Mouse (Mus musculus) liver, embryonic 11.5 days (tissue): ENCODE results near the gene Necab3. TPM values are rescaled to one million over a fixed set of nuclear protein-coding genes. Genes with fewer than 3 reads are reported as not detected.

ENCODE experiments used
- ATAC-seq: fragments of 200-750 bp; cut with Nextera tagmentation; replicated peaks from 2 replicates; pipeline ENCODE4 v1.8.0; 2017; ENCODE audit warnings: moderate number of reproducible peaks, mild to moderate bottlenecking, moderate TSS enrichment, moderate library complexity; ENCODE audit not compliant: low FRiP score
- DNase-seq: peaks from one replicate; pipeline ENCODE4 v3.0.0-alpha.2; 2017; ENCODE audit warnings: low spot score
- H3K27ac ChIP-seq: fragments of 300-500 bp; sonication (generic); 2 replicates; pipeline ENCODE4 v1.5.1; 2014; ENCODE audit warnings: mild to moderate bottlenecking, low read depth, low read length, control low read depth
- H3K27me3 ChIP-seq: fragments of 300-500 bp; sonication (generic); replicated peaks from 2 replicates; pipeline ENCODE4 v1.6.1; 2014; ENCODE audit warnings: low read length, mixed read lengths; ENCODE audit not compliant: control insufficient read depth, insufficient read depth
- H3K36me3 ChIP-seq: fragments of 300-500 bp; sonication (generic); 2 replicates; pipeline ENCODE4 v1.6.1; 2014; ENCODE audit warnings: mild to moderate bottlenecking, low read length, moderate library complexity, mixed read lengths; ENCODE audit not compliant: control insufficient read depth, insufficient read depth
- H3K4me1 ChIP-seq: fragments of 300-500 bp; sonication (generic); replicated peaks from 2 replicates; pipeline ENCODE4 v1.6.1; 2014; ENCODE audit warnings: low read length, mixed read lengths; ENCODE audit not compliant: control insufficient read depth, insufficient read depth
- H3K4me2 ChIP-seq: fragments of 300-500 bp; sonication (generic); 2 replicates; pipeline ENCODE4 v1.6.1; 2014; ENCODE audit warnings: mild to moderate bottlenecking, control low read depth, moderate library complexity
- H3K4me3 ChIP-seq: fragments of 300-500 bp; sonication (generic); 2 replicates; pipeline ENCODE4 v1.5.1; 2014; ENCODE audit warnings: low read depth, low read length, control low read depth
- H3K9ac ChIP-seq: fragments of 300-500 bp; sonication (generic); 2 replicates; pipeline ENCODE4 v1.6.1; 2014; ENCODE audit warnings: low read depth, low read length, control low read depth
- H3K9me3 ChIP-seq: fragments of 300-500 bp; sonication (generic); 2 replicates; pipeline ENCODE4 v1.6.1; 2016; ENCODE audit warnings: low read length, inconsistent platforms, mixed read lengths; ENCODE audit not compliant: control insufficient read depth
- WGBS: fragments of 180-500 bp; shearing (Covaris S2); extraction: QIAGEN DNeasy Blood & Tissue Kit; methylation state at CpG from one replicate; pipeline ENCODE4 v1.1.7; 2014; 5-methylcytosine and 5-hydroxymethylcytosine counted together
- polyA plus RNA-seq: library from polyadenylated mRNA; unstranded; fragments of >200 nt; fragmentation: Nextera tagmentation; extraction: Ambion mirVana; gene quantifications from 2 replicates; pipeline ENCODE4 v1.2.1, GENCODE M21; 2014

Necab3 gene
- polyA plus RNA-seq, 1 experiment from 2014 or later: 1.9 TPM

- no peak for DNase-seq
- H3K4me1 ChIP-seq: peaks cover 9% of the 10 kb centered on the region; the same call in 1 of the 2 replicates
- no peak overlapping the region for H3K27ac ChIP-seq
- no peaks in the 10 kb centered on the region; the same call in 1 of the 2 replicates for H3K36me3 ChIP-seq
- no peak overlapping the region for H3K4me3 ChIP-seq
- H3K9me3 ChIP-seq: no peaks in the 10 kb centered on the region
- no peak for ATAC-seq
- WGBS: 92% methylated on average over 3 of the region's 3 CpGs
- no peaks in the 10 kb centered on the region for H3K27me3 ChIP-seq
- H3K4me2 ChIP-seq: no peak overlapping the region
- H3K9ac ChIP-seq: no peak overlapping the region
Observed at GRCm38 (mm10) chr2:154500758-154501157, 57.9 kb downstream of the Necab3 start.

GRCm38 (mm10) chr2:154499717-154500247 lies 58.9 kb downstream of the Necab3 start:
- Histone ChIP-seq H3K9me3 (no peaks in the 10 kb centered on the region), H3K27me3 (no peaks in the 10 kb centered on the region), H3K4me3 (no peak overlapping the region), H3K4me2 (no peak overlapping the region), H3K27ac (no peak overlapping the region), H3K36me3 (no peaks in the 10 kb centered on the region; the same call in 1 of the 2 replicates), H3K4me1 (peaks cover 9% of the 10 kb centered on the region; the same call in 1 of the 2 replicates), H3K9ac (no peak overlapping the region)
- DNase-seq (no peak), ATAC-seq (no peak; the same call in 1 of the 2 replicates)
- WGBS: 72% methylated on average over 2 of the region's 2 CpGs

GRCm38 (mm10) chr2:154498571-154498970 lies 60.1 kb downstream of the Necab3 start:
- no peaks in the 10 kb centered on the region for H3K27me3 ChIP-seq
- ATAC-seq: no peak
- no peak overlapping the region for H3K4me2 ChIP-seq
- WGBS: 59% methylated on average over 5 of the region's 5 CpGs
- no peak overlapping the region for H3K9ac ChIP-seq
- no peaks in the 10 kb centered on the region; the same call in 1 of the 2 replicates for H3K36me3 ChIP-seq
- no peak for DNase-seq
- H3K27ac ChIP-seq: no peak overlapping the region
- H3K4me1 ChIP-seq: peaks cover 9% of the 10 kb centered on the region; the same call in 1 of the 2 replicates
- no peak overlapping the region for H3K4me3 ChIP-seq
- H3K9me3 ChIP-seq: no peaks in the 10 kb centered on the region

- no peaks in the 10 kb centered on the region for H3K27me3 ChIP-seq
Observed at GRCm38 (mm10) chr2:154495021-154495420, 63.7 kb downstream of the Necab3 start.

More at GRCm38 (mm10) chr2:154495021-154495420, 63.7 kb downstream of the Necab3 start:
- Histone ChIP-seq H3K4me1 (peaks cover 9% of the 10 kb centered on the region; the same call in 1 of the 2 replicates), H3K4me3 (no peak overlapping the region), H3K36me3 (no peaks in the 10 kb centered on the region), H3K9ac (no peak overlapping the region), H3K4me2 (no peak overlapping the region), H3K9me3 (no peaks in the 10 kb centered on the region), H3K27ac (no peak overlapping the region)
- 87% methylated on average over 4 of the region's 4 CpGs for WGBS
- DNase-seq (no peak), ATAC-seq (no peak)

Other genes starting within 250 kb of the Necab3 start
- gene Cdk5rap1, start 185.9 kb downstream of the Necab3 start, polyA plus RNA-seq: 23.5 and 23.7 TPM in 2 replicates
- gene Snta1, start 150.8 kb downstream of the Necab3 start, polyA plus RNA-seq: 1.5 and 2.4 TPM in 2 replicates
- gene Cbfa2t2, start 122.4 kb downstream of the Necab3 start, polyA plus RNA-seq: 23.5 and 23.6 TPM in 2 replicates
- 1.0 and 1.8 TPM in 2 replicates for gene 1700003F12Rik, start 11.8 kb downstream of the Necab3 start, polyA plus RNA-seq
- 0.25 TPM in 1 of 2 replicates, not detected in the other for gene Actl10, start 7.1 kb downstream of the Necab3 start, polyA plus RNA-seq
- 12.6 and 14.0 TPM in 2 replicates for gene E2f1, start 11.0 kb upstream of the Necab3 start, polyA plus RNA-seq
- gene Pxmp4, start 44.8 kb upstream of the Necab3 start, polyA plus RNA-seq: 25.2 and 25.6 TPM in 2 replicates
- gene Zfp341, start 54.4 kb upstream of the Necab3 start, polyA plus RNA-seq: 1.3 and 1.5 TPM in 2 replicates
- not detected in 2 replicates for gene 4930519P11Rik, start 54.5 kb upstream of the Necab3 start, polyA plus RNA-seq
- 9.3 and 10.9 TPM in 2 replicates for gene Chmp4b, start 92.8 kb upstream of the Necab3 start, polyA plus RNA-seq
- gene Gm14214, start 211.1 kb upstream of the Necab3 start, polyA plus RNA-seq: not detected in 2 replicates
- 59.5 and 66.2 TPM in 2 replicates for gene Raly, start 232.2 kb upstream of the Necab3 start, polyA plus RNA-seq
- 0.62 TPM in 1 of 2 replicates, not detected in the other for gene a, start 232.5 kb upstream of the Necab3 start, polyA plus RNA-seq